Mouse (Mus musculus) liver, embryonic 12.5 days (tissue): Measurements from ENCODE around the gene Fam189a2. TPM values are rescaled to one million over a fixed set of nuclear protein-coding genes. Genes with fewer than 3 reads are reported as not detected.

Source experiments
- polyA plus RNA-seq: library from polyadenylated mRNA; unstranded; fragments of >200 nt; fragmentation: Nextera tagmentation; extraction: Ambion mirVana; gene quantifications from 2 replicates; pipeline ENCODE4 v1.2.1, GENCODE M21; 2016

The Fam189a2 gene
- polyA plus RNA-seq, 1 experiment from 2014 or later = 0.11 TPM

Other genes with a start within 250 kb of the Fam189a2 start
- gene Tjp2, start 194.0 kb upstream of the Fam189a2 start, polyA plus RNA-seq = 8.7 and 9.1 TPM in 2 replicates
- gene Fxn, start 249.6 kb upstream of the Fam189a2 start, polyA plus RNA-seq = 67.9 and 73.6 TPM in 2 replicates